Mouse (Mus musculus) spleen, postnatal 10 days (tissue): Measurements from ENCODE around the gene Olfr324.

Source experiments
- DNase-seq, 2 experiments: peaks; one replicate each; pipeline ENCODE4 v3.0.0; 2021 to 2022; ENCODE audit warnings: low spot score in 2 of 2

Gene Olfr324

DNA sequence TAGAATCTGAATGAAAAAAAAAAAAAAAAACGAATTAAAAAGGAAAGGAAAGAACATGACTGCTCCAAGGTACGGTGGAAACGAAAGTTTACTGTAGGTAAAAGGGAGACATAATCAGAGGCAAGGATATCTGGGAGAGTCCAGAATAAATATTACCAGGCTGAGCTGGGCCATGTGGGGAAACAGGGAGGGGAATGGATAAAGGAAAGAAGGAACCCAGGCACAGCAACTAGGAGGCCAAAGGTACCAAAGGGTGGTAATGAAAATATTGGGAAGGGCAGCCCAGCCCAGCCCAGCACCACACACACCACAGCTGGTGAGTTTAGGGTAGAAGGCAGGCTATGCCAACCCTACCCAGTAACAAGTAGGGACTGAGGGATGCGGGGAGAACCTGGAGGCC, 40.0 kb downstream of the Olfr324 start:
- DNase-seq: no peak

DNA sequence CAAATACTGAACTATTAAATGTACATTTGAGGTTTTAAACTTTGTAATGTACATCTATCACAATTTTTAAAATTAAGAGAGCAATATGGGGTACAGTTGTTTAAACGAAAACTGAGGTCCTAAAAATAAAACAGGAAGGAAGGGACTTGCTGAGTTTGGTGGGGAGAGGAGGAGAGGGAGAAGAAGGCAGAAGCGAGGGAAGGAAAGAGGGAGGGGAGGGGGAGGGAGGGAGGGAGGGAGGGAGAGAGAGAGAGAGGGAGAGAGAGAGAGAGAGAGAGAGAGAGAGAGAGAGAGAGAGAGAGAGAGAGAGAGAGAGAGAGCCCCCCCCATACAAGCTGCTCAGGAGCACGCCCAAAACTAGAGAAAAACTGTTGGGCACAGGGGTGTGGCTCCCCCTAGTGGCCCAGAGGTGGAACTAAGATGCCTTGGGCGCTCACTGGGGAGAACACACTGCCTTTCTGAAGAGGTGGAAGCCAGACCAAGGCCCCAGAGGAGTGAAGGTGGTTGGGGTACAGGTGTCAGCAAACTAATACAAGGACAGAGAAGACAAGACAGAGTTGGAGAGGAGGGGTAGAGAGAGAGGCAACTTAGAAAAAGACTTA, 41.6 kb downstream of the Olfr324 start:
- DNase-seq: peak; percentile 66 to 80

DNA sequence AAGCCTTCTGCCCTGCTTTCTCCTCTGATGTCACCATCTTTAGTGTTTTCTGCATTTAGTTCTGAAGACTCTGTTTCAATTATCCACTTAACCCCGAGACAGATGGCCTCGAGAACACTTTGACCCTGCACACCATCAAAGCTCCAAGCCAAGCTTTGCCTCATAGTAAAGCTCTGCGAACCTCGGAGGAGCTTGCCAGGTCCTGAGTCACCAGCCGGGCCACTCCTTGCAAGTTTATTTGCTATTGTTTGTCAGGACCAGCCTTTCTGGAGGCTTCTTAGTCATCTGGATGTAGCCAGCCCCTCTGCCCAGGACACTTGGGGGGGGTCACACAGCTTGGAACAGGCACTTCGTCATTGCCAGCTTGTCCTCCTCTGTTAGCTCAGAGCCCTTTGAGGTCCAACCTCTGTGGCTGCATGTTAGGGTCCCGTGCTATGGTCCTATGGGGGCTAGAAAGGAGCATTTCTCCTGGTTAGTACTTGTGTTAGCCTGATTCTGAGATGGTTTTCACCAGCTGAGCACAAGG, 43.3 kb downstream of the Olfr324 start:
- no peak for DNase-seq

DNA sequence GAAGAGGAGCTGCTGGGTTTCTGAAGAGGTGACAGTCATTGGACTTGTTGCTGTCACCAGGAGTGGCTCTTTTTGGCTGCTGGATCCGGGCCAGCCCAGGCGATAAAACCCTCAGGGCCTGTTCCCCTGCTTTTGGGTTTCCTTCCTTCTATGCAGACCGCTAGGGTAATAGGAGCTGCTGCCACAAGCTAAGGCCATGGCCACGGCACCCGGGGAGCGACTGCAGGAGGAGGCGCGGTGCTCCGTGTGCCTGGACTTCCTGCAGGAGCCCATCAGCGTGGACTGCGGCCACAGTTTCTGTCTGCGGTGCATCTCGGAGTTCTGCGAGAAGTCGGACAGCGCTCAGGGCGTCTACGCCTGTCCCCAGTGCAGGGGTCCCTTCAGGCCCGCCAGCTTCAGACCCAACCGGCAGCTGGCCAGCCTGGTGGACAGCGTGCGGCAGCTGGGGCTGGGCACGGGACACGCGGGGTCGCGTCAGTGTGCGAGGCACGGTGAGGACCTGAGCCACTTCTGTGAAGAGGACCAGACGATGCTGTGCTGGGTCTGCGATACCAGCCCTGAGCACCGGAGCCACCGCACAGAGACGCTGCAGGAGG, 45.5 kb downstream of the Olfr324 start, which contains the start of gene Trim58:
Gene Trim58, plus strand, starts transcription at position 194 of the 596 bp plus-strand sequence.
- peak; percentile 80 to 86 for DNase-seq

DNA sequence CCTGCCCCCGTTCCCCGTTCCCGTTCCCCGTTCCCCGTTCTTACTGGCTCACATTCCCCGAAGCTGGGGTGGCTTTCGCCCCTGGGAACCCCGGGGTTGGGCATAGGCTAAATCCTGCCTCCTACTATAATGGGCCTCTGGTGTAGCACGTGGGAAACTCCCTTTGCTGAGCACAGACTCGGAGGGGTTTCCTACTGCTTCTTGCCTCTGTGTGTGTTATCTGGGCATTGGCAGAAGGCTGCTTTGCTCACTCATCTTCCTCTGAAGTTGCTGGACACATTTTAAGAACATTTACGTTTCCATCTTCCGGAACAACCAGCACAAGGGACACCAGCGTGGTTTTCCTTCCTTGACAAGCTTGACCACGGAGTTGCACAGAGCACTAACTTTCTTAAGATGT, 46.1 kb downstream of the Olfr324 start:
- DNase-seq: peak; percentile 59 to 65

DNA sequence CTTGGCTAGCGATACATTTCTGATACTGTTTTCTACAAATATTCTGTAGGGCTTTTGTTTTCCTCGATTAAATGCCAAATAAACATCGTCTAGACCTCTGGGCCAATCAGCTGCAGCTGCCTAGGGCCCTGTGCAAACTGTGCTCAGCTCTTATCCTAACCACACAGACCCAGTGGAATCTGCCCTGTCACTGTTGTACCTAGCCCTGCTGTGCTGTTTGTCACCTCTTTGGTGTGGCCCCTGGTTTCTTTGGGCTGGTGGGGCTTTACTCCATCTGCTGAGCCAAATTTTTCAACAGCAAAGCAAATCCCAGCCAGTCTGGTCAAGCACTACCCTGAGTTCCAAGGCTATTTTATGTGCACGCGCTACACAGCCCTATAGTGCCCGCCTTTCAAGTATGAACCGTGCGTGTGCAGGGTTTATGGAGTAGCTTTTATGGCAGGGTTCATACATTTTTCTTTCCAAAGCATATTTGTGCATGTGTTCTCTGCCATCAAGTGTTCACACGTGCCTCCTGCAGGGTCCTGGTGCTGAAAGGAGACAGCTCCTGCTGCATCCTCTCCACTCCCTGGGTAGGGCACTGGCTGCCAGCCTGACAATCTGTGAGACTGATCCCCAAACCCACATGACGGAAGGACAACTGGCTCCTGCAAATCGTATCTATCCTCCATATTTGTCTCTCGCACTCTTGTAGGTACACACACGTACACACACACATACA, 46.9 kb downstream of the Olfr324 start:
- peak; percentile 67 to 86 for DNase-seq

DNA sequence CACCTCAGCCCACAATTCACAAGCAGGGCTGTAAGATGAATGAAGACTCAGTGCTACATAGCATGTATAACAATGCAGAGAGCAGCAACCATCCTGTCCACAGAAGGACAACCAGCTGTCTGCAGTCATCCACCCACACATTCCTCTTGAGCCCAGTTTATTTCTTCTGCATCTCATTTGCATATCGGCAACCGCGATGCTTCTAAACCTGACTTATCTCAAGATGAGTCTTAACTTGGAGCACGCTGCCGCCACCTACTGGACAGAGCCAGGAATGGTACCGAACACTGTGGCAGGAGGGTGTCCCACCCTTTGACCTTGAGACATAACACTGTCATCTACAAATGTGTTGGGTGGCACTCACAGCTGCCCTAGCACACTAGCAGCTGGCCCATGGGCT, 48.4 kb downstream of the Olfr324 start:
- DNase-seq: peak; percentile 81 to 88
